Mouse (Mus musculus) kidney, adult 2 months (tissue): ENCODE measurements around the gene Snrpn.

Experiments
- CTCF ChIP-seq: fragments of 200-500 bp; conservative IDR thresholded peaks from 2 replicates; pipeline ENCODE4 v1.5.1; 2011; ENCODE audit warnings: low read depth, mild to moderate bottlenecking, control low read depth, low read length, moderate library complexity, mixed read lengths; ENCODE audit not compliant: insufficient read depth, insufficient read length
- POLR2A ChIP-seq: fragments of 200-500 bp; IDR thresholded peaks from one replicate; pipeline ENCODE4 v1.6.1; 2011; ENCODE audit warnings: low read depth, low read length, control low read depth

GRCm38 (mm10) chr7:60004606-60005330, 135.3 kb downstream of the Snrpn start, which contains the start of the genes Snurf and Gm38393:
- TF ChIP-seq POLR2A = no peak
- no peak for TF ChIP-seq CTCF
